Mouse (Mus musculus) regulatory T cell (primary cell): ENCODE results near the gene Erf.

Source experiments
- in situ Hi-C: fragments of 300-600 bp; cut with MboI, MseI; formaldehyde crosslinking; loops from one replicate; pipeline ENCODE4 v1.15.1; 2025; ENCODE audit warnings: high pct_unique_total_duplicates

Erf gene

DNA sequence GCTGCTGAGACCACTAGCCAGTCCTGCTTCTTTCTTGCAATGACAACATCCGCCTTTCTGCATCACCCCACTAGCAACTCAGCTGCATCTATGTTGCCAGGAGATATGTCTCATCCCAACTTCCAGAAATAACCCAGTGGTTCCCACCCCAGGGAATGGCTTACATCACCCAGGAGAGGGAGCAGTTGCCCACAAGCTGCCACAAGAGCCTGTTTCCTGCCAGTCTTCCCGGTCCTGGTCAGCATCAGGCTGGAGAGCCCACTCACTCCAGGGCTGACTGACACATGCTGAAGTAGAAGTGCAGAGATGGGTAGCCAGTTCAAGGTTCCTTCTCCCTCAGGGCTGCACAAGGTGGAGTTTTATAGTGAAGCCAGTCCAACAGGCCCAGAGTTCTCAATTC, 9.5 kb downstream of the Erf start:
- in situ Hi-C loops = no loop called here

DNA sequence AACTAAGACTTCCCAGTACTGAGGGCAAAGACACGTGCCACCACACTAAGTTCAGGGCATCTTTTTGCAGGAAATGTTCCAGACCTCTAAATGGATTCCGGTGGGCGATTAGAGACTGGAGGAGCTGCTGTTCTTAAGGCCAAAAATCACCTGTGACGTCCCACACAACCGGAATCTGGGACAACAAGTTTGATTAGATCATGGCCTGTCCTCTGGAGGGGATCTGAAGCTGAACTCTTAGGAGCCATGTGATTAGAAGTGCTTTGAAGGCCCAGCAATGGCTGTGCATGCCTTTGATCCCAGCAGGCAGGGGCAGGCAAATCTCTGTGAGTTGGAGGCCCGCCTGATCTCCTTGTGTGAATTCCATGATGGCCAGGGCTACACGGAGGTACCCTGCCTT, 9.9 kb downstream of the Erf start:
- in situ Hi-C loops = no loop called here

DNA sequence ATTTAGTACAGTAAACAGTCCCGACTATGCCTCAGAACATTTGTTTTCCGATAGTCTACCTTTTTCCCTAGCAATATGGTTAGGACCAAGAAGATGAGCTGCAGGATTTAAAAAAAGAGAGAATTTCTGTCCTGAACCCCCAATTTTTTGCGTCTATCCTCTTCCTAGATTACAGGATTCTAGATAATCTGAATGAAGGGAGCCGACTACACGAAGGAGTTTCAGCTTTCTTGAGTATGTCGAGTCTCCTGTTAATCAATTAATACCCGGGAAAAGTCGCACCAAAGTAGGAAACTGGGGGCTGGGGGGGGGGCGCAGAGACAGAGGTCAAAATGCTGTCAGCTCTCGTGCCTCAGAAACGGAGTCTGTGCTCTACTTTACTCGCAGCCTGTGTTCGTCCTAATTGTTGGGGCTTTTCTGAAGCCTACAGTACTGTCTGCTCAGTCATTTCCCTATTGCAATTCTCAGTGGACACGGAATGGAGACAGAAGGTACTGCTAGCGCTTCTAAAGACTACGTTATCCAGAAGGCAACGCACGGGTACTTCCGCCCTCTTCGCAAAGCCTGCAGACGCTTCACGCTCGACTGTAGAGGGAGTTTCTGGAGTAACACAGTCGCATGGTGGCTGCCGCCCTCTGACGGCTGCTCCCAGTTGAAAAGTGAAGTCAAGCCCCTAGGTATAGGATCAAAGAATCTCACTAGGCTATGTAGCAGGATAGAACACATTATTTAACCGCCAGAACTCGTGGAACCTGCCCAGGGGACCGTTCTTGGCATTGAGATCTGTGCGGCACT, 11.5 kb downstream of the Erf start:
- in situ Hi-C loops = no loop called here

DNA sequence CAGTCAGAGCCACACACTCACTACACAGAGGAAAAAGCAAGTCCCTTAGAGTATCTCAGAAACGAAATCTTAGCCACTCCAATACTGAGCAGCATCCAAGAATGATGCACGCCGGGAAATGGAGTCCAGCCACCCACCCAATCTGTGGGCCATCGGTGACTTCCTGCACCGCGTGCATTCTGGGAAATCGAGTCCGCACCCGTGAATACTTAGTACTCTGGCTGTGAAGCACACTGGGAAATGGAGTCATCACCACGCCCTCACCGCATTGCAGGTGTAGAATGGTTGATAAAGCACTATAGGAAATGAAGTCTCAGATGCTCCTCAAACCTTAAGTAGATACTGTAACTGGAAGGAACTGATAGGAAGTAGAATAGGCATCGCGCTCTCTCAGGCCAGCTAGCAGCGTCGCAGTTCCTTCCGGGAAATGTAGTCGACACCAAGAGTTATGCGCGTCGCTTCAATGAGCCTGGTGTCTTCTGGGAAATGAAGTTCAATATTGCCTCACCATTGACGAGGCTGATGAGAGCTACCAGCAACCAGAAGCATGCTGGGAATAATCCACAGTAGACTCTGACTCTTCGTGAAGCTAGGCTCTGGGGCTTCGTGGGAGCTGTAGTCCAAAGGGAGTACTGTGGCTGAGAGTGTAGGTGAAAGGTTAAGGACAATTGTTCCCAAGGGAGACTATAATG, 12.4 kb downstream of the Erf start:
- in situ Hi-C loops = no loop called here

DNA sequence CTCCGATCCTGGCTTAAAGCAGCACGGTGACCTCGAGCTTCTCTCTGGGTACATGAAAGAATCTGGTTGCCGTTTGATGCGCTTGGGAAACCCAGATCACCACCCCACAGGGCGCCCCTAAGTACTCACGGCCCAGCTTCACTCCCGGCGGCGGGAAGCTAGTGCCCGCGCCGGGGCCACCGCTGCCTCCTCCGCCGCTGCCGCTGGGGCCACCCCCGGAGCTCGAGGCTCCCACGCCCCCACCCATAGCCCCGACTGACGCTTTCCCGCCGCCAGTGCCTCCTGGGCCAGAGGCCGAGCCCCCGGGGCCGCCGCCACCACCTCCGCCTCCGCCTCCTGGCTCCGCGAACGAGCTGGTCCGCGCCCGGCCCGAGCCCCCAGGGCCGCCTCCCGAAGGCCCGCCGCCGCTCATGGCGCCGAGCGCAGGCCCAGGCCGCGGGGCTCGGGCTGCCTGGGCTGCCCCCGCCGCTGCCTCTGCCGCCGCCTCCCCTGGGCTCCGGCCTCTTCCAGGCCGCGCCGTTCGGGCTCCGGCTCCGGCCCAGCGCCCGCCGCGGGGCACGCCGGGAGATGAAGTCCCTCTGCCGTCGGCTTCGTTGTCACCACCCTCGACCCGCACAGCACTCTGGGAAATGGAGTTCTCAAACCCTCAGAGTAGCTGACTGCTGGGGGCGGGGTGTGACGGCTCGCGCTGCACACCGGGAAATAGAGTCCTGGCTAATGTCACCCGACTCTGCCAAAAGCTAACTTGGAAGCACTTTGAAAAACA, 13.1 kb downstream of the Erf start, which contains the start of gene Gsk3a:
Gene Gsk3a, minus strand, starts transcription at position 603 of the 766 bp plus-strand sequence.
- in situ Hi-C loops = no loop called here

DNA sequence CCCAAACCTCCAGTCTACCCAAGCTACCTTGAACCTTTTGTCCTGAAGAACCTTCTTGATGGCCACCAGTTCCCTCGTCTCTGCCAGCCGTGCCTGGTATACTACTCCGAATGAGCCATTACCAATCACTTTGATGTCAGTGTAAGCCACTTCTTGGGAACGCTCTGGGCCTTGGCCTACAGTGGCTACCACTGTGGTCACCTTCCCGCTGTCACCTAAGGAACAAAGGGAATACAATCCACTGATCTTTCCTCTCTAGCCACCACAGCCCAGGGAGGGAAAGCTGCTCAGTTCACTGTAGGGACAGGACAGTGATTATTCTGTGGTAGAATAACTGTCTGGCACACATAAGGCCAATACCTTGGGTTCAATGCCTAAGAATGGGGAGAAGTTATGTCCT, 15.0 kb downstream of the Erf start:
- in situ Hi-C loops = no loop called here

DNA sequence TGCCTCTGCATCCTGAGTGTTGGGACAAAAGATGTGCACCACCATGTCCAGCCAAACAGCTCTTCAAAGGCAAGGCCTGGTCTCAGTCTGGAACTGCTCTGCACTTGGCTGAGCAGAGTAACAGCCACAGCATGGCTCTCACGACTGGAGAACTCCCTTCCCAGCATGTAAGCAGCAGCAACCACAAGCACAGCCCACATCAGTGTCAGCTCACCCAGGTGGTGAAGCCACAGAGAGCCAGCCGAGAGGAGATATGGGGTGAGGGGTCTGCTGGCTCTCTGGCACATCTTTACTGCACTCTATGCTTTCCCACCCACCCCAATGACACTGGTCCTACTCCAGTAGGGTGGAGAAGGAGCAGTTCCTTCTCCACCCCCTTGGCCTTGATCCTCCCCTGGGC, 17.5 kb downstream of the Erf start:
- in situ Hi-C loops = no loop called here

DNA sequence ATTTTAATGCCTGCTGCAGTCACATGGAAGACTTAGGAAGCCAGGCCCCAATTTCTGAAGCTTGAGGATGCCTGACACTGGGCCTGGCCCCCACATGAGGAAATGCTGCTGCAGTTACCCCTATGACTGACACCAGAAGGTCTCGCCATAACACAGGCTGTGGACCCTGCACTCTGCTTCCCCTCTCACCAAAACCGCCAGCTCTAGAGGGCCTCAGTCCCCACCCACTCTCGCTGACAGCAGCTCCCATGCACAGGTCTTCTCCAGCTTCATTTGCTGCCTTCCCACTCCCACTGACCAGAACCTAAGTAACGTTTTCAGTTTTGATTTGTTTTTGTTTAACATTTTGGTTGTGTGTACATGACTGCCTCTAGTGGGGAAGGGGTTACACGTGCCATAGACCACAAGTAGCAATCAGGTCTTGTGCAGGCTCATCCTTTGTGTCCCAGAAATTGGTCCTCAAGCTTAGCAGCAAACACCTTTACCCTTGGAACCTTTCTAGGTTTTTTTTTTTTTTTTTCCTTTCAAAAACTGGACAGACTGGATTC, 18.4 kb downstream of the Erf start:
- in situ Hi-C loops = no loop called here

DNA sequence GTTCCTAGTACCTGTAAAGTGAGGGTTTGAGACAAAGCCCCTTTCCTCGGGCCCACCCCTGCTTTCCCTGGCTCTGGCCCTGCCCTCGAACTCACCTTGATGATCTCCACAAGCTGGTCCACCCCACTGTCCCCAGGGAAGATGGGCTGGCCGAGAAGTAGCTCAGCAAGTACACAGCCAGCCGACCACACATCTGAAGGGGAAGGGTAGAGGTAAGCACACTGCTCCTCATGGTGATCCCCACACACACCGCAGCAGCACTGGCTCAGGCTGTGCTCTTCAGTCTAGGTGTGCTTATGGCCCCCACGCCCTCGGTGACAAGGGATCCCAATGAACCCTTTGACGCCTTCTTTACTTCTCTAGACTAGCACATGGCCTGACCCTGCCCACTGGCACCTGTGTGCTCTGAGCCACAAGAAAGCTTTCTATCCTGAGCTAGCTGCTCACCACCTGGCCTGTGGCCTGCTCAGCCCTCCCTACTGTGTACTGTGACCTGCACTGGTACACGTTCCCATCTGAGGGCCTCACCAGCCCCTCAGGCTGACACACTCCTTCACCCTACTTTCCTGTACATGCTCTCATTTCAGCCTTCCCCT, 19.8 kb downstream of the Erf start:
- in situ Hi-C loops = no loop called here

DNA sequence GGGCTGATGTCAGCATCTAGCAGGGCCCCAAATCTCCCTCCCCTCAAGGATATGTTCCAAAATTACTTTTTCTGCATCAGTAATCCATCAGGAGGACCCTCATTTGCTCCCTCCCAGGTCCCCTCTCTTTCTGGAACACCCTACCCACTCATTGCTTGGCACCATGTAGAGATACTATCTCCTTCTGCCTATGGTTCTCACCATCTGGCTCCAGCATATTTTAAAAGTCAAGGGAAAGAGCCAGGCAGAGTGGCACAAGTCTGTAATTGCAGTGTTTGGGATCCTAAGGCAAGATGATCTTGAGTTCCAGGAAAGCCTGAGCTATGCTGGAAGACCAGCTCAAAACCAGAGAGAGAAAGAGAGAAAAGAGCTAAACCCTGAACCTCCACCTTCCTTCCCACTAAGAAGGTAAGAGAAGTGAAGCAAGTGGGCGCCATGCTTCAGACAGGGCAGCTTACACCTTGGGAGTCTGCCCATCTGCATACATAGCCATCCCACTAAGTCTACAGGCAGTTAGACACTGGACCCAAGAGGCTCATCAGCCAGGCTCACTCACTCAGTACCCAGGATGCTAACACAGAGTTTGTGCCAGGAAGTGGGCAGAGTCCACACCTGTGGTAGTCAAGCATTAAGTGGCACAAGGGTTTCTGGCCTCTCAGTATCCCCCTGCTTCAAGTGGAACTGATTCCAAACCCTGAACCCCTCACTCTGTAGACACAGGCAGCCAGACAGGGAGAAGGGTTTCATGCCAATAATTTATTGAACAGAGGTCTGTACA, 22.8 kb downstream of the Erf start:
- in situ Hi-C loops = no loop called here

DNA sequence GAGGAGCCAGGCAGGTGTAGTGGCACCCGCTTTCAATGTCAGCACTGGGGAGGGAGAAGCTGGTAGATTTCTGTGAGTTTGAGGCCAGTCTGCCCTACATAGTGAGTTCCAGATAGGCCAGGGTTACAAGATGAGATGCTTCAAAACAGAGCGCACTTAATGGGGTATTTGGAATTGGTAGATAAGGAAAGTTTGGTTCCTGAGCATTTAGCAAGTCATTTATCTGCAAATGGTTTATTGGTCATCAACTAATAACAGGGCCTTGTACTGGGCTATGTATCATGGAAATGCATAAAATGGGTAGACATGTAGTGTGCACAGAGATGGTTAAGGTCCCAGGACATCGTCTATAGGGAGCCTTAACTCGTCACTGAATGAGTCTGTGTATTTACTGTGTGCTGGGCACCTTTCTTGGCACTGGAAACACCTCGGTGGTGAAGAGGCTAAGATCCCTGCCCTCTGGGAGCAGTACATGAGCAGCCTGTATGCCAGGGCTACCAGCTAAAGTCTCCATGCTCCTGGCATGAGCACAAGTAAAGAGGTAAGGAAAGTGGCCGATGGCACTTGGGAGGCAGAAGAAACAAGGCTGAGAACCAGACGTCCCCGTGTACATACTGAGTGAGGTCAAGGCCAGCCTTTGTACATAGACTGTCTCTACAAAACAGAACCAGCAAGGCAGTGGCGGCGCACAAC, 28.1 kb downstream of the Erf start:
- in situ Hi-C loops = no loop called here

DNA sequence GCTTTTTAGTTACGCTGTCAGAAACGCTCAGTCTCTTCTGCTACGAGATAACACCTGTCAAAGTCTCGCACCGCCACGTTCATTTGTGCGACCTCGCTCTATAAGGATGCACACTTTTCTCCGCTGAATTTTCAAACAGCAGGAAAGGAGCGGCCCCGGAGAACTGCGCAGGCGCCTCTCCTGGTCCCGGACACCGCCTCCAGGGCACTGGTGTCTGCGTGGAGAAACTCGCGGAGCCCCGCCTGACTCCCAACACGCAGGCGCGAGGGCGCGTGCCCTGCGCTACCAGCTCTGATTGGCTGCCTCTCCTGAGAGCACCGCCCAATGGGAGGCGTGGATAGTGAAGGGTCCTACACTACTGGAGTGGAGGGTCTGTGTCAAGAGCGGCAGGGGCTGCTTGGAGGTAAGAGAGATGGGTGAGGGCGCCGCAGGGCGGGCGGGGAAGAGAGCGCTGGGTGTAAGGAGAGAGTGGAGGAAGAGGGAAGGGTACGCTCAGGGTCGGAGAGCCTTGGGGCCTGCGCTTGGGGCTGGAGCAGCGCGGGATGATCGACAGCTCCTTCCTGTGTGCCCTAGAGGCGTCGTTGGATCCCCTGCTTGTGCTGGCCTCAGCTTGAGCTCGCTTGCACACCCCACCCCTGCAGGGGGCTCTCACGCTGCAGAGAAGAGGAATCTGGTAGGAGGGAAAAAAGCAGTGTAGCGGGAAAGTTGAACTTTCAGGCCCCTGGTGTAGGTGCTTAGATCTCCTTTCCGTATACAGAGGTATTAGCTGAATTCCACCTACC, 29.3 kb downstream of the Erf start, which contains the start of gene Zfp526:
Gene Zfp526, plus strand, starts transcription at position 324 of the 782 bp plus-strand sequence.
- in situ Hi-C loops = no loop called here

DNA sequence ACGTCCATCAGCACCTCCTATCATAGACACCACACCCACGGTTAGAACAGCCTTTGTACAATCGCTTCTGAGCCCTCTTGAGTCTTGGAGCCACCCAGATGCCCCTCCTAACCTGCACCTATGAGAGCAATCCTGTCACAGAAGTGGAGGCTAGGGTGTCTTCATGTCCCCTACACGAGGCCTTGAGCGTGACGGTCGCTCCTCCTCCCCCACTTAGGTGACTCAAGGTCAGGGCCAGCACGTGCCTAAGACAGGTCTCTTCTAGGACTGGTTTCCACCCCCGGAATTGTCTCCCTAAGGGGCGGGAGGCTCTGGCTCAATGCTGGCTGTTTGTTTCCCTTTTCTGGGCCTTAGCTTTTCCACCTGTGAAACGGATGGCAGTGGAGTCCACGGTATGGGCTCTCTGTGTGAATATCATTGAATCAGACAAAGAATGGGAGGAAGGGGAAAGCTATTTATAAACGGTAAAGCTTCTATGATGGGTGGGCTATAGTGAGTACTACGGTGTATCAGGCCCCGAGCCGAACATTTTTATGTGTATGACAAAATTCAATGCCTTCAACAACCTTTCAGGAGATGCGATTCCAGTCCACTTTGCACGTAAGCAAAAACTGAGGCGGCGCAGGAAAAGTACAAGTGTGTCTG, 30.0 kb downstream of the Erf start, which contains the start of gene Dedd2:
Gene Dedd2, minus strand, starts transcription at position 159 of the 645 bp plus-strand sequence.
- in situ Hi-C loops = no loop called here

DNA sequence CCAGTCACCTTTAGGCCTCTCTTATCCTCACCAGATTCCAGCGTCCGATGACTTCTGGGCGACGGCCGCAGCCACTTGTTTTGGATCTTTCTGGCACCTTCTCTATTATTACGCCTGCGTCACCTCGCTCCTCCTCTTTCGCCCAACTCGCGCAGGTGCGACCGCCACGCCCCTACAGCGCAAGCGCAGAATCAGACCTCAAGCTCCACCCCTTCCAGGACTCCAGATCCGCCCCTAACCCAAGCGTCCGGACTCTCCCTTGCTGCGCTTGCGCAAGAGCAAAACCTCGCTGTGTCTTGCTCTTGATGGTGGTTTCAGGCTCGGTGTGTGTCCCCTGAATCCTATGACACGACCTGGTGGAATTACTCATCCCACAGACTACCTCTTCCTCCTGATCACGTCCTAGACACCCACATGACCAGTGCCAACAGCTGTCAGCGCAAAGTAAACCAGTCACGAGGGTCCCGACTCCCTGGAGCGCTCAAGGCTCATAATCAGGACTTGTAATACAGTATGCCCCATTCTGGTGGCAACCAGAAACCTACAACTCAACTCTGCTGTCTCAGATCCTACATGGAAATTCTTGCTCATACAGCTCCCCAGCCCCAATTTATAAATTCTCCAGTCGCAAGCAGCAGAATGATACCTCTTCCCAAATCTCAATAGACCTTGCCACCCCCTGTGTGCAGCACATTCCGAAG, 30.7 kb downstream of the Erf start:
- in situ Hi-C loops = no loop called here

DNA sequence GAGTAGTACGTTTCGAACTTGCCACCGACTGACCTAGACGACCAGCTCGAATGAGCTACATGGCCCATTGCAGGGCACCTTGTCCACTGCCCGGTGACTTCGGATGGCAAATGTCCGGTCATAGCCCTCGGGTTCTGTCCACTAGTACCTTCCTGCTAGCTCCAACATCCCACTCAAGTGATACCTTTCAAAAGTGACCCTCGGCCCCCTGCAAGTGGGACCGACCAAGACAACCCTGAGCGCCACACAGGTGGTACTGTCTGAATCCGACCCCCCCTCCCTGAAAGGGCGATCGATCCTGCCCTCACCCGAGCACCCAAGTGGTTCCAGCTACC, 31.2 kb downstream of the Erf start:
- in situ Hi-C loops = no loop called here

DNA sequence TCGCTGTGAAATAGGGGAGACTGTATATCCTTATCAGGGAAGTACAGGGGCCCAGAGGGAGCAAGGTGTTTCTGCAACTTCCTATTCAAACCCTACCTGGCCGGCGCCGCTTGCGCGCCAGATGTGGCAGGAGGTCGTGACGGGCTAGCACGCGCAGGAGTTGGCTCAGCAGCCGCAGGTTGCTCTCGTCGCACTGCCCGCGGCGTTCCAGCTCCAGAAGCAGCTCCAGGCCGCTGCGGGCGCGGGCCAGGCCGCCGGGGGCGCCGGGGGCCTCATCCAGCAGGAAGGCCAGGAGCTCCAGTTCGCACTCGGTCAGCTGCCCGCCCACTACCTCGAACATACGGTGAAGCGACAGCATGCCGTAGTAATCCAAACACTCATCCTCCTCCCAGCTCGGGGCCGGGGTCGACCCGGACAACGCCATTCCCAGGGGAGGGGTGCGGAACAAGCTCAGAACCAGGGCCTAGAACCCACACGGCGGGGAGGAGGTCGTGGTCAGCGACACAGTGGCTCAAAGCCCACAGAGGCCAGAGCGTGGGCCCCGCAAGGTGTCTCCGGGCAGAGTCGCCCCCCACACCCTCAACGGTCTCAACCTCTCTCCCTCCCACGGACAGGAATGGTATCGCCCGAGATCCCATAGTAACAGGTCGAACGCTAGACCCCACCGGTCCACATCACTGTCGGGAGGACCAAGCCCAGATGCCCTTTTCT, 31.7 kb downstream of the Erf start:
- in situ Hi-C loops = no loop called here

DNA sequence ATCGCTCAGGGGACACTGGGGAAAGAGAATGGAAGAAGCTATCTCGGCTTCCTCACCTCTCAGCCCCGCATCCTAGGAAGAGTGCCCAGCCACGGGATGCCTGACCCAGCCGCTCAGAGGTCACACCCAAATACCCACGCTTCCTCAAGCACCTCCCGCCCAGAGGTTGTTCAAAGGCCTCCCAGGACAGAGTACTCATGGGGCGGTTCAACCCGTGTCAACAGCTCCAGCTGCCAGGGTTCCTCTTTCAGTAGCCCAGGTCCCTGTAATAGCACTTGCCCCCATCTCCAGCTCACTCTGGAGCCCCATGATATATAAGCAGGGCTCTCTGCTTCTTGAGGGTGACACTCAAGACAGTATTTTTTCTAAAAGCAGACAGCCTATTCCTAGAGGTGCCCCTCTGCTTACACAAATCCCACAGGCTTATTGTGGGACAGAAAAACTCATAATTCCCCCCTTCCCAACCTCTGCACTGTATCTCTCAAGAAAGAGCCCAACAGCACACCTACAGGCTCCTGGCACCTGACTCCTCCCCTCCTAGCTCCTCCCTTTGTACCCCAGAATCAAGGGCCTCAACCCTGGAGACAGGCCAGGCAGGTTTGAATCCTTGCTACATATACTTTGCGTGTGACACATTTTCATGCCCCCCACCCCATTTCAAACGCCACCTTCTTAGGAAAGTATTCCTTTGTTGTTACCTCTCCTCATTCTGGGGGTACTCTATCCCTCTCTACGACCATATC, 32.7 kb downstream of the Erf start:
- in situ Hi-C loops = no loop called here
